Mouse (Mus musculus): Measurements from ENCODE around the gene Ppp2ca. TPM values are rescaled to one million over a fixed set of nuclear protein-coding genes. Genes with fewer than 3 reads are reported as not detected.

The Ppp2ca gene
- polyA plus RNA-seq, 1 experiment from 2014 or later, result 124 TPM

- no peak overlapping the region for H3K9ac ChIP-seq (ENCODE audit: low read depth, low read length)
- no peaks in the 10 kb centered on the region for H3K4me1 ChIP-seq (ENCODE audit: control insufficient read depth, insufficient read depth, low read depth, low read length)
- 90% methylated on average over 10 of the region's 10 CpGs for WGBS
- H3K4me3 ChIP-seq (ENCODE audit: low read length), result no peak overlapping the region
- H3K27me3 ChIP-seq (replicated peaks; ENCODE audit: control insufficient read depth, insufficient read depth, low read length), result no peaks in the 10 kb centered on the region
- H3K27ac ChIP-seq (ENCODE audit: low read depth, low read length), result no peak overlapping the region
- ATAC-seq, result no peak
- H3K36me3 ChIP-seq (ENCODE audit: control insufficient read depth, insufficient read depth, low read length), result no peaks in the 10 kb centered on the region
- H3K4me2 ChIP-seq (ENCODE audit: low read length), result no peak overlapping the region
- H3K9me3 ChIP-seq (ENCODE audit: control insufficient read depth, low read length), result no peaks in the 10 kb centered on the region
These were observed 26.7 kb upstream of the Ppp2ca start for GRCm38 (mm10) chr11:52071768-52072167.

- no peak overlapping the region for H3K9ac ChIP-seq (ENCODE audit: low read depth, low read length)
- no peaks in the 10 kb centered on the region for H3K4me1 ChIP-seq (ENCODE audit: control insufficient read depth, insufficient read depth, low read depth, low read length)
- no peak overlapping the region for H3K4me3 ChIP-seq (ENCODE audit: low read length)
- no peaks in the 10 kb centered on the region for H3K36me3 ChIP-seq (ENCODE audit: control insufficient read depth, insufficient read depth, low read length)
- ATAC-seq, result no peak
- no peaks in the 10 kb centered on the region for H3K9me3 ChIP-seq (ENCODE audit: control insufficient read depth, low read length)
- 85% methylated on average over 8 of the region's 8 CpGs for WGBS
- H3K27ac ChIP-seq (ENCODE audit: low read depth, low read length), result no peak overlapping the region
- H3K4me2 ChIP-seq (ENCODE audit: low read length), result no peak overlapping the region
- H3K27me3 ChIP-seq (replicated peaks; ENCODE audit: control insufficient read depth, insufficient read depth, low read length), result no peaks in the 10 kb centered on the region
These were observed 24.8 kb upstream of the Ppp2ca start for GRCm38 (mm10) chr11:52073528-52074170.

GRCm38 (mm10) chr11:52074626-52075470 is 23.6 kb upstream of the Ppp2ca start:
- Histone ChIP-seq H3K4me1 (ENCODE audit: control insufficient read depth, insufficient read depth, low read depth, low read length) (no peaks in the 10 kb centered on the region), H3K4me3 (ENCODE audit: low read length) (no peak overlapping the region), H3K4me2 (ENCODE audit: low read length) (no peak overlapping the region), H3K9me3 (ENCODE audit: control insufficient read depth, low read length) (no peaks in the 10 kb centered on the region), H3K9ac (ENCODE audit: low read depth, low read length) (no peak overlapping the region), H3K27ac (ENCODE audit: low read depth, low read length) (no peak overlapping the region), H3K36me3 (ENCODE audit: control insufficient read depth, insufficient read depth, low read length) (no peaks in the 10 kb centered on the region), H3K27me3 (replicated peaks; ENCODE audit: control insufficient read depth, insufficient read depth, low read length) (no peaks in the 10 kb centered on the region)
- ATAC-seq, result no peak
- WGBS, result 72% methylated on average over 14 of the region's 14 CpGs

- Histone ChIP-seq H3K4me3 (ENCODE audit: low read length) (no peak overlapping the region), H3K36me3 (ENCODE audit: control insufficient read depth, insufficient read depth, low read length) (no peaks in the 10 kb centered on the region), H3K9ac (ENCODE audit: low read depth, low read length) (no peak overlapping the region), H3K4me1 (ENCODE audit: control insufficient read depth, insufficient read depth, low read depth, low read length) (no peaks in the 10 kb centered on the region), H3K27me3 (replicated peaks; ENCODE audit: control insufficient read depth, insufficient read depth, low read length) (no peaks in the 10 kb centered on the region), H3K4me2 (ENCODE audit: low read length) (no peak overlapping the region), H3K27ac (ENCODE audit: low read depth, low read length) (no peak overlapping the region), H3K9me3 (ENCODE audit: control insufficient read depth, low read length) (no peaks in the 10 kb centered on the region)
- 73% methylated on average over 19 of the region's 19 CpGs for WGBS
- no peak for ATAC-seq
These were observed 22.5 kb upstream of the Ppp2ca start for GRCm38 (mm10) chr11:52075794-52076633.

GRCm38 (mm10) chr11:52076742-52077352 is 21.6 kb upstream of the Ppp2ca start:
- Histone ChIP-seq H3K36me3 (ENCODE audit: control insufficient read depth, insufficient read depth, low read length) (no peaks in the 10 kb centered on the region), H3K4me1 (ENCODE audit: control insufficient read depth, insufficient read depth, low read depth, low read length) (no peaks in the 10 kb centered on the region), H3K9me3 (ENCODE audit: control insufficient read depth, low read length) (no peaks in the 10 kb centered on the region), H3K9ac (ENCODE audit: low read depth, low read length) (no peak overlapping the region), H3K27ac (ENCODE audit: low read depth, low read length) (no peak overlapping the region), H3K4me3 (ENCODE audit: low read length) (no peak overlapping the region), H3K4me2 (ENCODE audit: low read length) (no peak overlapping the region), H3K27me3 (replicated peaks; ENCODE audit: control insufficient read depth, insufficient read depth, low read length) (no peaks in the 10 kb centered on the region)
- no peak for ATAC-seq
- 86% methylated on average over 6 of the region's 6 CpGs for WGBS

DNA sequence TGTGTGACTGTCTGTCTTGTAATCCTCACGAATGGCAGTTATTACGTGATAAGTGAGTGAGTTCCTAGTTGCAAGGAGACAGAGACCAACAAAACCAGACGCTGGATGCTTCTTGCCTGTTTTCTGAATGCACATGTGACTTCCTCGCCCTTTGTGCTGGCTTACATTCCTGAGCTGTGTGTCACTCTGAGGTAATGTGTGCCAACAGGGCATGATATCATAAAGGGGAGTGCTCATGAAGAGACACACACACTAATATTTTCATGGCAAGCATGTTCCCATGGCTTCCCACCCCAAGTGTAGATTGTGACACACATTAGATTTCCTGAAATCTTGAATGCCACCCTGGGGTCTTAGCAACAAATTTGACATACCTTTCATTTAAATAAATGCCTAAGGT is 20.5 kb upstream of the Ppp2ca start:
- no peak overlapping the region for H3K4me2 ChIP-seq (ENCODE audit: low read length)
- no peak overlapping the region for H3K9ac ChIP-seq (ENCODE audit: low read depth, low read length)
- no peak overlapping the region for H3K27ac ChIP-seq (ENCODE audit: low read depth, low read length)
- H3K27me3 ChIP-seq (replicated peaks; ENCODE audit: control insufficient read depth, insufficient read depth, low read length), result no peaks in the 10 kb centered on the region
- H3K9me3 ChIP-seq (ENCODE audit: control insufficient read depth, low read length), result no peaks in the 10 kb centered on the region
- no peaks in the 10 kb centered on the region for H3K4me1 ChIP-seq (ENCODE audit: control insufficient read depth, insufficient read depth, low read depth, low read length)
- H3K4me3 ChIP-seq (ENCODE audit: low read length), result no peak overlapping the region
- WGBS, result 73% methylated on average over 4 of the region's 4 CpGs
- H3K36me3 ChIP-seq (ENCODE audit: control insufficient read depth, insufficient read depth, low read length), result no peaks in the 10 kb centered on the region
- no peak for ATAC-seq

GRCm38 (mm10) chr11:52079978-52080377 is 18.5 kb upstream of the Ppp2ca start:
- H3K4me1 ChIP-seq (ENCODE audit: control insufficient read depth, insufficient read depth, low read depth, low read length), result no peaks in the 10 kb centered on the region
- H3K9me3 ChIP-seq (ENCODE audit: control insufficient read depth, low read length), result no peaks in the 10 kb centered on the region

DNA sequence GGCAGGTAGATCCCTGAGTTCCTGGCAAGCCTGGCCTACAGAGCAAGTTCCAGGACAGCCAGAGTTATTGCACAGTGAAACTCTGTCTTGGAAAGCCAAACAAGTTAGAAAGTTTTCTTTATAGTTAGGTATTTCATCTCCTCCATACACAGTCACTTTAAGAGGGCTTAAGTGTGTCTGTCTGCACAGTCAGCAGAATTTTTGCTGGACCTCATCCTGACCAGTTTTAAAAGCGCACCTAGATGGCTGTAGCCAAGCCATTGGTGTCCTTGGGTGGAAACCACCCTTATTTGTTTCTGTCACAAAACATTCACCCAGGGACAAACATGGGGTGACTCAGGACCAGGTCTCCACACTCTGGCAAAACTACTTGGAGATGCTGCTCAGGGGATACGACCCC is 17.8 kb upstream of the Ppp2ca start:
- Histone ChIP-seq H3K27me3 (replicated peaks; ENCODE audit: control insufficient read depth, insufficient read depth, low read length) (no peaks in the 10 kb centered on the region), H3K4me2 (ENCODE audit: low read length) (no peak overlapping the region), H3K9ac (ENCODE audit: low read depth, low read length) (no peak overlapping the region), H3K36me3 (ENCODE audit: control insufficient read depth, insufficient read depth, low read length) (no peaks in the 10 kb centered on the region), H3K4me1 (ENCODE audit: control insufficient read depth, insufficient read depth, low read depth, low read length) (no peaks in the 10 kb centered on the region), H3K27ac (ENCODE audit: low read depth, low read length) (no peak overlapping the region), H3K4me3 (ENCODE audit: low read length) (no peak overlapping the region), H3K9me3 (ENCODE audit: control insufficient read depth, low read length) (no peaks in the 10 kb centered on the region)
- ATAC-seq, result no peak
- WGBS, result 100% methylated on average over 2 of the region's 2 CpGs

More at GRCm38 (mm10) chr11:52079978-52080377, 18.5 kb upstream of the Ppp2ca start:
- no peak overlapping the region for H3K4me3 ChIP-seq (ENCODE audit: low read length)
- no peak overlapping the region for H3K4me2 ChIP-seq (ENCODE audit: low read length)
- H3K36me3 ChIP-seq (ENCODE audit: control insufficient read depth, insufficient read depth, low read length), result no peaks in the 10 kb centered on the region
- H3K27me3 ChIP-seq (replicated peaks; ENCODE audit: control insufficient read depth, insufficient read depth, low read length), result no peaks in the 10 kb centered on the region
- peak; percentile 50; the same call in 1 of the 2 replicates for ATAC-seq
- no peak overlapping the region for H3K27ac ChIP-seq (ENCODE audit: low read depth, low read length)
- H3K9ac ChIP-seq (ENCODE audit: low read depth, low read length), result no peak overlapping the region
- WGBS, result 5% methylated on average over 5 of the region's 5 CpGs
